Mouse (Mus musculus): ENCODE measurements around the gene Olfr279.

Olfr279 gene

DNA sequence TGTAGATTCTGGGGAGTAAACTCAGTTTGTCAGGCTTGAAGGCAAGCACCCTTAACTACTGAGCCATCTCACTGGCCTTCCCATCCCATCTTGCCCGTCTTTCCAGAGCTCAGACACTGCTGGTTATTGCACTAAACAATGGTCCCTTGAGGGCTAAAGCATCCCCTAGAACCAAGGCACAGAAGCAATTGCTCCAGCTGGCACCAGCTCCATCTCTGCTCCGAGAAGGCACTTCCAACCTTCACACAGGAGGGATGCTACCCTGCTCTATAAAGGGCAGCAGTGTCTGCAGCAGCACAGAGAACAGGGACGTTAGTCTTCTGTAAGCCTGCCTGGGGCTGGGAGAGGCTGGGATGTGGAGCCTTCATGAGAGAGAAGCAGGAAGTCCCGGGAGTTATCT lies at the start of gene Olfr279:
Gene Olfr279 (plus strand): TSS at position 301 of the 400 bp plus-strand sequence.
- no peak for DNase-seq (ENCODE audit: low read depth, low spot score)

DNA sequence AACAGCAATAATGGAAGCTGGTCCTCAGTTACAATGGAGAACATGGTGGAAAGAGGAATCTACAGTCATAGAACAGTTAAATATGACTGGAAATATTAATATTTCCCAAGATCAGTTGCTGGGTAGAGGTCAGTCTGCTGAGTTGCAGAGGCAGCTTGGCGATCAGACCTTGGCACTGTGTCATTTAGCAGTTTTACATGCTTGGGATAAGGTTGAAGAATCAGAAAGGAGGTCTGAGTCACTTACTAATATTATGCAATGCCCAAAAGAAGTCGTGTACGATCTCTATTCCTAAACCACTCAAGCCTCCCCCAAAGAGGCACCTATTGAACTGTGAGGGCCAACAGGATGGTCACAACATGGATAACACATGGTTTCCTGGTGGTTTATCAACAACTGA lies 47.6 kb upstream of the Olfr279 start:
- no peak for DNase-seq (ENCODE audit: low read depth, low spot score)

DNA sequence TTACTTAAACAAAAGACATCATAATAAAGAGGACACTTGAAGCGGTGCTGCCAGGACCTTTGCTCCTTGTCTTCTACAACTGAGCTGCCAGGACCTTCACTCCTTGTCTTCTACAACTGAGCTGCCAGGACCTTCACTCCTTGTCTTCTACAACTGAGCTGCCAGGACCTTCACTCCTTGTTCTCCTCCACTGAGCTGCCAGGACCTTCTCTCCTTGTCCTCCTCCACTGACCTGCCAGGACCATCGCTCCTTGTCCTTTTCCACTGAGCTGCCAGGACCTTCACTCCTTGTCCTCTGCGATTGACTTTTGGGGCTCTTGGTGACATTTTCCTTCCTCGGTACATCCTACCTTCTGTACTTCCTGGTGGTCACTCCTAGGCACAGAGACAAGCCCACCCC lies 43.7 kb upstream of the Olfr279 start:
- no peak for DNase-seq (ENCODE audit: low read depth, low spot score)

DNA sequence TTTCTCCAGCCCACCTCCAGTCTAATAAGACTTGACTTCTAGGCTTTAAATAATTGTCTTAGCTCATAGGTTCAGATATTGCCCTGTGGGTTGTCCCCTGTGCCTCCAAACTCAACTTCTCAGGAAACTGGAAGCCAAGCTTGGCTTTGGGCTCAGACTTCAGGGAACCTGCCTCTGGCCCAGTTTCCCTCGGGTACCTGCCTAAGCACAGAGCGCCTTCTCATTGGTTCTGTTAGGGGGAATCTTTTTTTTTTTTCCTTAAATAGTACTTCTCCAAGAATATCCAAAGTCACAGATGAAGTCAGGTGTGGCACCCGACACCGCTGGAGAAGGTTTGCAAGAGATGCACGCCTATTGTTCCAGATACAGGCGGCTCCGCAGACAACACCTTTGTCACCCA lies 39.9 kb upstream of the Olfr279 start, which contains the start of gene Olfr281:
Gene Olfr281 (plus strand): TSS at position 301 of the 400 bp plus-strand sequence.
- no peak for DNase-seq (ENCODE audit: low read depth, low spot score)

DNA sequence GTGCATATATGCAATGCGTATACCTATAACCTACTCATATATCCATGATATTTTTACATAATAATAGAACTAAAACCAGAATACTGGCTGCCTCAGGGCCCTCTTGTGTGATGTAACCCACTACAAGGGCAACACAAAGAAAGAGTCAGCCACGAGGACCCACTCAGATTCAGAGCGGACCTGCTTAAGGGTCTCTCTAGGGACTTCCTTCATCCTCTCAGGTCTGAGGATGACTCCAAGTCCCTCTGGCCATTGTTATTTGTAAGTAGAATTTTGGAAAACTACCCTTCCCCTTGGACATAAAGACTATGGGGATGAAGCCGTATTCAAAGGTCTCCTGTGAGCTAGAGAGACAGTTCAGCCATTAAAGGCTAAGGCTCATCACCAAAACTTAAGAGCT lies 22.6 kb upstream of the Olfr279 start, which contains the start of gene OR5BS1P:
Gene OR5BS1P (plus strand): TSS at position 301 of the 400 bp plus-strand sequence.
- no peak for DNase-seq (ENCODE audit: low read depth, low spot score)

DNA sequence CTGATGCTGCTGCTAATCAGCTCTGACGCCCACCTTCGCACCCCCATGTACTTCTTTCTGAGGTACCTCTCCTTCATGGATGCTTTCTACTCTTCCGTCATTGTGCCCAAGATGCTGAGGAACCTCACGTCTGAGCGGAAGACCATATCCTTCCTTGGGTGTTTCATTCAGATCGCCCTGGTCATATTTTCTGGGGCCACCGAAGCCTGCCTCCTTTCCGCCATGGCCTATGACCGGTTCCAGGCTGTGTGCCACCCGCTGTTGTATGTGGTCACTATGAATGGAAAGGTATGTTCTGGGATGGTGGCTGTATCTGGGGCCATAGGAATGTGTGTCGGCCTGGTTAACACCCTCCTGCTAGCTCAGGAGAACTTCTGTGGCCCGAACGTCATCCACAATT lies 20.7 kb upstream of the Olfr279 start:
- no peak for DNase-seq (ENCODE audit: low read depth, low spot score)

DNA sequence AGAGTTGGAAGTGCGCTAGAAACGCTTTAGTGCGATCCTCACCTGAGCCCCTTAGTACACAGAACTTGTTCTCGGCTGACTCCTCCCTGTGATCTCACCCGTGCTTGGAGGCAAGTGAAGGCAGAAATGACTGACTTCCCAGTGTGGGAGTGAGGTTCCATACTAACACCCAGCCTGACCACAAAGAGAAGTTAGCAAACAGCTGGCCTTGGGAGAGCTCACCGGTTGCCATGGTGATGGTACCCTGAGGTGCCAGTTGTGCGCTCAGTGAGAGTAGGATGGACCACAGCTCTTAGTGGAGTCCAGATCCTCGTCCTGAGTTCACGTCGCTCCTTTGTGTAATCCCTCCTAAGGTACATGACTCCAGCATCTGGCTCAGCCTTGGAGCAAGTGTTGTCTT lies 17.2 kb upstream of the Olfr279 start:
- no peak for DNase-seq (ENCODE audit: low read depth, low spot score)

DNA sequence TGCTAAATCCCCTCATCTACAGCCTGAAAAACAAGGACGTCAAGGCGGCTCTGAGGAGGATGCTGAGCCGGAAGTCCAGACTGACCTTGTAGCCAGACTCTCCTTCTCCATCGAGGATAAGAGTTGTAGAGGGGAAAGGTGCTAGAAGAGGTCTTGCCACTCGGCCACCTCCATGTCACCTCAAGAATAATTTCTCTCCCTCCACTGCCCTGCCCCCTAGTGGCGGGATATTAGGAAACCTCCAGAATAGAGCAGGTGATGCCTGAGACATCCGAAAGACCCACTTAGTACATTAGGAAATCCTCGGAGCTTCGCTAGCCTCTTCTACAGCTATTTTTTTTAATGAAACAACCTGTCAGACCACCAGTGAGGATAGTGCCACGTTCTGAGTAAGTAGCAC lies 16.8 kb upstream of the Olfr279 start:
- DNase-seq (ENCODE audit: low read depth, low spot score) = peak; percentile 57

DNA sequence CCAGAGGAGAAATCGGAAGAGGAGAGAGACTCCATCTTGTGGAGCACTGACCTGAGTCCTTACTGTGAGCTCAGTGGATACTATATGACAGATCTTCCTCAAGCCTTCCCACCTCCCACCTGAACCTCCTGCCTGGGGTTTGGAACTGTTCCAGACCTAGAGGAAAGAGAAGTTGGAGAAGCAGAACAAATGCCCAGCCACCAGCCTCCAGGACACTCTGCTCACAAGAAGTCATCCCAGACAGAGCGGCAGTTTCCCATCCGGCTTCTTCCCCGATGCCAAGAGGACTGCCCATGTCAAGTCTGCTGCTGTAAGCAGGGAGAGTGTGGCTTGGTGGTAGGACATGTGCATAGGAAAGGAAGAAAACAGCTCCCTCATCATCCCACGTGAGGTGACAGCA lies 15.9 kb upstream of the Olfr279 start:
- no peak for DNase-seq (ENCODE audit: low read depth, low spot score)

DNA sequence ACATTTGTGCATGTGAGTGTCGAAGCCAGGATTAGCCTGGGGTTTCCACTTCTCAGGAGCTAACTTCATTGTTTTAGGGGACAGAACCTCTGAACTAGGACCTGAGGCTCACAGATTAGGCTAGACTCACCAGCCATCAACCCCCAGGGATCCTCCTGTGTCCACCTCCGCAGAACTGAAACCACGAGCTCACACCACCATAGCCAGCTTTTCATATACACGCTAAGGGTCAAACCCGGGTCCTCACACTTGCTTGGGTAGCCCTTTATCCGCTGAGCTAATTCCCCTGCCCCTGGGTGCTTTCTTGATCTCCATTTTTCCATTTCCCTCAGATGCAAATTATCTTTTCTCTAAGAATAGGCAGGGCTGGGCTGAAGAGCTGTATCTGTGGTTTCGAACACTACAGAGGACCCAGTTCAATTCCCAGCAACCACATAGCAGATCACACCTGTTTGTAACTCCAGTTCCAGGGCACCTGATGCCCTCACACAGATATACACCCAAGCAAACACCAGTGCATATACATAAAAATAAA lies 12.6 kb upstream of the Olfr279 start:
- peak; percentile 20 for DNase-seq (ENCODE audit: low read depth, low spot score)

DNA sequence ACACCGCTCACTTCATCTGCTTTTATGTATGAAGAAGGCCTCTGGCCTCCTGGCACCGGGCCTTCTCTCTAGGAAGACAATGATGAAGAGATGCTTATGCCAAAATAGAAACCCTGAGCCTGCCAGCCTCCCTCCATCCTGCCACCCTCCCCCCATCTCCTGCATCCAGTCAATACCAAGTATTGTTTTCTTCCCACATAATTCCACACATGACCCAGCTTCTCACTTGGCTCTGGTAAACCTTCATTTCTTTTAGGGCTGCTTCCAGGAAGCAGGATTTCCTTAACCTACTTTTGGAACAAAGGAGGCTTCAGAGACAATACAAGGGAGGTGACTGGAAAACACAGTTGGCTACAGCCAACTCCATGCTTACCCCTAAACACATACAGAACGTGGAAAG lies 9.5 kb upstream of the Olfr279 start, which contains the start of gene Lalba:
Gene Lalba (minus strand): TSS at position 21 of the 400 bp plus-strand sequence.
- no peak for DNase-seq (ENCODE audit: low read depth, low spot score)

DNA sequence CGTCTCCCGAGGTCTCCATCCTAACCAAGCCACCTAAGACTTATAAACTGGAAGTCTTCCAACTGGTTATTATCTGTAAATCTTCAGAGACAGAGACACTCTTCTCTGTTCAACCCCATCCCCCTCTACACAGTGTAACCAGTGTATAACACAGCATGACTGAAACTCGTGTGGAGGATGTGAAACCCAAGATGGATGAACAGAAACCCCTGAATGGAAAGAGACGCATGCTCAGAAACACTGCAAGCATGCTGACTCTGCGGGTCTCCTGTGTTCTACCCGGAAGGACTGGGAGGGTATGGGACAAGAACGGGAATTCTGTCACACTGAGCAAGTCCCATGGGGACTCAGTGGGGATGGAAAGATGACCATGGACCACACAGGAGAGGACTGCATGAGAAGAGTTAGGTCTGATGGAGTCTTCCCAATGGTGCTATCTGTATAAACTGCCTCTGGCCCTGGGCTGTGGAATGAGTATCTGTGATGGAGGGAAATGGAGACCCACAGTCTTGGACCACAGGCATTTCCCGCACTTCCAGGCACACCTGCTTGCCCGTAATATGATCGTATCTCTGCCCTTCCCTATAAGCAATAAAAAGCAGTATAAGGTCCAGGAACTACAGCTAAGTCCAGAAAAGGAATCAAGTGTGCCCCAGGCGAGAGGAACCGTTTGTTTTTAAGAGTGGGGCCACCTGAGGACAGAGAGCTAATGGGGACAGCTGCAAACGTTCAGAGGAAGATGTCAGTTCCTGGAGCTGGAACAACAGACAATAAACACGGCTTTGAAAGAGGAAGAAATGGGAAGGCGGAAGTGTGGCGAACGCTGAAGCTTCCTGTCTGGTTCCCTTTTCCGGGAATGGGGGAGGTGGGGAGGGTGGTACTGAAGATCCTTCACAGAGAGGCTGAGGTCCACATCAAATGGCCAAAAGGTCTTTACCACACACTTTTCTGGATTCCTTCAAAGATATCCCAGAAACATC lies 8.0 kb upstream of the Olfr279 start:
- peak; percentile 74 for DNase-seq (ENCODE audit: low read depth, low spot score)

DNA sequence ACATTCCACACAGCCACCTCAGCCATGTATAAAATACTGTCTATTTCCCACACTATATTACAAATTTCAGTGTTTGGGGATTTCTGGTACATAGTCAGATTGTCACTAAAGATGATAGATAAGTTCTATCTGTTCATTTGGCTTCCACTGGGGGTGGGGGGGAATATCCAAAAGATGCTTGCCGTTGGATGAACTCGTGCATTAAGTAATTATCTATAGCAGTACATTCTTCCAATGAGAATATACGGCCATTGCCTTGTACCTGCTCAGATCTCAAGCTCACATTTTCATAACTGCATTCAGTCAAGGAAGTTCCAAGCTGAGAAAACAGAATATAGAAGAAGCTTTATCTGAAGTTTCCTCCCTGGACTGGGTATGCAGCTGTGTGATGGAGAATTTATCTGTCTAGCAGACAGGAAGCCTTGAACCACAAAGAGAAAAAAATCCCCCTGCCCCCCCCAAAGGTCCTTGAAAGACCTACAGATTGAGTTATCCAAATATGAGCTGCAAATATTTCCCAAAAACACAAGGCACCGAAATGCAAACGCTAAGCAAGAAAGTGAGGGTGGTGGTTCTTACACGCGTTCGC lies 5.7 kb upstream of the Olfr279 start:
- DNase-seq (ENCODE audit: low read depth, low spot score) = no peak

DNA sequence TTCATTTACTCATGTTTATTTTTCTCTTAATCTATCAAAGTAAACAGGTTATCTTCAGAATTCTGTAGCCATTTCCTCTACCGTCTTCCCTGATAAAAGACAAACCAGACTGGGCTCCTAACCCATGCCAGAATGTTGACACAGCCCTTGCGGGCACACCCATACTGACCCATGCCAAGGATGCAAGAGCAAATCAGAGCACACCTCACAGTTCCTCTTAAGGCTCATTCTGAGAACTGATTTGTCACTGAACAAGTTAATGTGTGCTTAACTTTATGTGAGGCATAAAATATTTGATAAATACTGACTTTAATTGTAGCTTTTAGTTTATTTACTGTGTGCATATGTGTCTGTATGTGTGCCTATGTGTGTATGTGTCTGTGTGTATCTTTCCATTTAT lies 870 bp upstream of the Olfr279 start:
- DNase-seq (ENCODE audit: low read depth, low spot score) = no peak

DNA sequence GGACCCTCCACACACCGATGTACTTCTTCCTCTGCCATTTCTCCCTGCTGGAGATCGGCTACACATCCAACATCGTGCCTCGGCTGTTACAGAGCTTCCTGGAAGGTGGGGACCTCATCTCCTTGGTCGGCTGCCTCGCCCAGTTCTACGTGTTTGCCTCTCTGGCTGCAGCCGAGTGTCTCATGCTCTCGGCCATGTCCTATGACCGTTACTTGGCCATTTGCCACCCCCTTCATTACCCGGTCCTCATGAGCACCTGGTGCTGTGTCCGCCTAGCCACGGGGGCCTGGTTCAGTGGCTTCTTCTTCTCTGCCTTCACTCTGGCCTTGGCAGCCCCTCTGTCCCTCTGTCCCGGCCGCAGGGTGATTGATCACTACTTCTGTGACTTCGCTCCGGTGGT lies 5.4 kb downstream of the Olfr279 start:
- DNase-seq (ENCODE audit: low read depth, low spot score) = no peak

DNA sequence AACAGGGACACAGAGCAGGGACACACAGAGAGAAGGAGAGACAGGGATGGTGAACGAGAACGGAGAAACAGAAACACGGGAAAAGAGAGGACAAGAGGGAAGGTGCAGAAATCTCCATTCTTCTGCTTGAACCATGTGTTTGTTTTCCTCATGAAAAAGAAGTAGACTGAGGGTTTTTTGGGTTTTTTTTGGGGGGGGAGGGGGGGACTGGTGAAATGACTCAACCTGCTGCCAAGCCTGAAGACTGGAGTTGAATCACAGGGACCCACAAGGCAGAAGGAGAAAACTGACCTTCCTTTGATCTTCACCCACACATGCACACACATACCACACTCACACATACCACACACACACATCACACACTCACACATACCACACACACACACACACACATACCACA lies 11.1 kb downstream of the Olfr279 start:
- DNase-seq (ENCODE audit: low read depth, low spot score) = no peak

DNA sequence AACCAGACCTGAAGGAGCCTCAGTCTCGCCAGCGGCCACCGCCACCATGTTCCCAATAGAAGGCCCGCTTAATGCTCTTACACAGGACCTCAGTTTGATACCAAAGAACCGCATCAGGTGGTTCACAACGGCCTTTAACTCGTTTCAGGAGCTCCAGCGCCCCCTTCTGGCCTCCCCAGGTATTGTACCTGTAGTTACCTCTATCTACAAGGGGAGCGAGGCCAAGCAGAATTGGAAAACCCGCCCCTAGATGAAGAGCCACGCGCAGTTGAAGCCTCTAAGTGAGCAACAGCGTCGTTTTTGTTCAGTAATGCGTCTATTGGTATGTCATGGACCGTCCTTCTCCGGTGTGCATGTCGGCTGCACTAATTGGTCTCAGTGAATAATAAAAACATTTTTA lies 12.3 kb downstream of the Olfr279 start:
- DNase-seq (ENCODE audit: low read depth, low spot score) = peak; percentile 82

DNA sequence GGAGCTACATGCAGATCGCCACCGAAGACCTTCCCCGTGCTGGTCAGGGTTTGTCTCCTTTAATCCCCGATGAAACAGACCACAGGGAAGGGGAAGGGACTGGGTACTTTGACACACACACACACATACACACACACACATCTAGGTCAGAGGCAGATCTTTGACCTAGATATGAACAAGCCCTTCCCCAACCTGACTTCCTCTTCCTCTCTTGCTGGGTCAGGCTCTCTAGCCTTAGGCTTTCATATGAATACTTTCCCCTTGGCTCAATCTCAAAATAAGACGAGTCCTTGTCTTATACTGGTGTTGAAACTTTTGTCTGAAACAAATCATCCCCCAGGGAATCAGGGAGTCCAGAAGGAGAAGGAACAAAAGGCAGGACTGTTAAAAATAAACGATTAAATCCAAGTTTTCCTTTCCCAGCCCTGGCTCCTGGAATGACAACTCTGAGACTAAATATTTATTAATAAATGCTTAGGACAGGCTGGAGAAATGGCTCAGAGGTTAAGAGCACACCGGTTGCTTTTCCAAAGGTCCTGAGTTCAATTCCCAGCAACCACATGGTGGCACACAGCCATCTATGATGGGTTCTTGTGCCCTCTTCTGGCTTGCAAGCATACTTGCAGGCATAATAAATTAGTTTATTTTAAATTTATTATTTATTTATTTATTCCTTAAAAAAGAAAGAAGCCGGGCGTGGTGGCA lies 14.2 kb downstream of the Olfr279 start:
- DNase-seq (ENCODE audit: low read depth, low spot score) = no peak

DNA sequence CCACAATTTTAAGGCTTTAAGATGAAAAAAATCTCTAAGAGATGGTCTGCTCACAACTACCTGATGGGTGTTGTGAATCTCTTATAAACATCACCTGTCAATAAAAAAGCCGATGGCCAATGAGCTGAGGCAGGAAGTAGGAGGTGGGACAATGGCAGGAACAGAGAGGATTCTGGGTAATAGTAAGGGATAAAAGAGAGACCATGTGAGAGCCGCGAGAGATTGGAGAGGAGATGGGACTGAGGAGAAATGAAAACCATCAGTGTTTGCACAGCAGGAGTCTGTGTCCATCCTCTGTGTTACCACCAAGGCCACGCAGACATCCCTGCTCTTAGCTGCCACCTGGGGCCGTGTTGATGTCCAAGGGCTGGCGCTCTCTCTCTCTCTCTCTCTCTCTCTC lies 15.1 kb downstream of the Olfr279 start:
- DNase-seq (ENCODE audit: low read depth, low spot score) = peak; percentile 54

DNA sequence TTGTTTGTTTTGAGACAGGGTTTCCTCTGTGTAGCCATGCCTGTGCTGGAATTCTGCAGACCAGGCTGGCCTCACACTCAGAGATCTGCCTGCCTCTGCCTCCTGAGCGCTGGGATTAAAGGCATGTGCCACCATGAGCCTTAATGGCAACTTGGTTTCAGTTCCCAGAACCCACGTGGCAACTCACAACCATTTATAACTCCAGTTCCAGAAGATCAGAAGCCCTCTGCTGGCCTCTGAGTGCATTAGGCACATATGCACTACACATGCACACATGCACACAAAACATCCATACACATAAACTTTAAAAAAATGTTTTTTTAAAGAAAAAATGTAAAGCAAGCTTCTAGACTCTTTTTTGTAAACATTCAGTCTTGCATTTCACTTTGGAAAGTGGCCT lies 17.2 kb downstream of the Olfr279 start:
- DNase-seq (ENCODE audit: low read depth, low spot score) = peak; percentile 52

DNA sequence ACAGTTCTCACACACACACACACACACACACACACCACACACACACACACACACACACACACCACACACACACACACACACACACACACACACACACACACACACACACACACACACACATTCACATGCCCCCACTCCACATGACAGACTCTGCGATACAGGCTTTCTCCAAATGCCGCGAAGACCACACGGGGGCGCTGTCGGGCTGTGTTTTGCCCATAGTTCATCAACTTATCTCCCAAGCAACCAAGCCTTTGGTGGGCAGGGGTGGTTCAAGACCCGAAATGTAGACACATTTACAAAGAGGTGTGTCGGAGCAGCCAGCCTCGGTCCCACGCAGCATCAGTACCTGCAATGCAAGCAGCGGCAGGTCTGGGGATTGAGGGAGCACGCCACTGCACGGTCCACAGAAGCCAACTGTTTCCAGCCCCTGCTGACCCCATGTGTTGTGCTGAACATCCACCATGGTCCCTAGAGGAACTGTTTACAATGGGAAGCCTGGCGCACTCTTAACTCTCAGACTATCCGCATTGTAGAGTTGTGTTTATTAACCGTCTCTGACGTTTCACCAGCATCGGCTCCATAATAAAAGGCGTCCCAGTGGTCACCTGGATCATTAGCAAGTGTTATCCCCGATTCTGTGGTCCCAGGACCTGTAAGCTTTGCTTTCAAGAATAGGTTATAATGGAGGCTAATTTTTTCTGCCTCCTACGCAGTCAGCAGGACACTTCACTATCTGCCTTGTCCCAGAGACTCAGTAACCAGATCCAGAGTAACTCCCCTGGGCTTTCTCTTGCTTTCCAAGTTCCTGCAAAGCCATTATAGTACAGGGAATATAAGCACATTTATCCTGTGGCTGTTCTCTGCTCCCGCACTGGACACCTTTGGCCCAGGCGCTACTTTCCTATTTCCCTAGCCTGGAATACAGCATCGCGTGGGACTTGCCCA lies 18.5 kb downstream of the Olfr279 start:
- DNase-seq (ENCODE audit: low read depth, low spot score) = peak; percentile 91

Measured in A20 (cell line).